Mouse (Mus musculus): Measurements from ENCODE around the gene Neurl1b.

Neurl1b gene

GRCm38 (mm10) chr17:26396765-26397164 is 17.9 kb upstream of the Neurl1b start:
- DNase-seq (ENCODE audit: low spot score in 2 of 2): no peak

GRCm38 (mm10) chr17:26397339-26397738 is 17.3 kb upstream of the Neurl1b start:
- DNase-seq (ENCODE audit: low spot score in 2 of 2): peak; percentile 68 to 71

GRCm38 (mm10) chr17:26405340-26406100 is 9.1 kb upstream of the Neurl1b start:
- no peak for DNase-seq (ENCODE audit: low spot score in 2 of 2)

- no peak for DNase-seq (ENCODE audit: low spot score in 2 of 2)
These were observed 1.7 kb upstream of the Neurl1b start for GRCm38 (mm10) chr17:26412967-26413366.

GRCm38 (mm10) chr17:26414184-26414522 is 476 bp upstream of the Neurl1b start:
- no peak for DNase-seq (ENCODE audit: low spot score in 2 of 2)

- DNase-seq (ENCODE audit: low spot score in 2 of 2): no peak
These were observed 781 bp downstream of the Neurl1b start for GRCm38 (mm10) chr17:26415355-26415865.

- DNase-seq (ENCODE audit: low spot score in 2 of 2): no peak
These were observed 1.5 kb downstream of the Neurl1b start for GRCm38 (mm10) chr17:26416141-26416540.

- DNase-seq (ENCODE audit: low spot score in 2 of 2): no peak
These were observed 3.3 kb downstream of the Neurl1b start for GRCm38 (mm10) chr17:26417770-26418421.

GRCm38 (mm10) chr17:26420491-26421247 is 6.0 kb downstream of the Neurl1b start:
- no peak for DNase-seq (ENCODE audit: low spot score in 2 of 2)

- no peak for DNase-seq (ENCODE audit: low spot score in 2 of 2)
These were observed 6.9 kb downstream of the Neurl1b start for GRCm38 (mm10) chr17:26421561-26421960.

GRCm38 (mm10) chr17:26422390-26422789 is 7.8 kb downstream of the Neurl1b start:
- DNase-seq (ENCODE audit: low spot score in 2 of 2): no peak

- peak in 1 of 2 experiments; percentile 40 for DNase-seq (ENCODE audit: low spot score in 2 of 2)
These were observed 9.5 kb downstream of the Neurl1b start for GRCm38 (mm10) chr17:26423967-26424641.

- peak; percentile 89 to 90 for DNase-seq (ENCODE audit: low spot score in 2 of 2)
These were observed 10.5 kb downstream of the Neurl1b start for GRCm38 (mm10) chr17:26424973-26425735.

GRCm38 (mm10) chr17:26433295-26433694 is 18.7 kb downstream of the Neurl1b start:
- DNase-seq (ENCODE audit: low spot score in 2 of 2): no peak

GRCm38 (mm10) chr17:26437089-26437815 is 22.6 kb downstream of the Neurl1b start:
- DNase-seq (ENCODE audit: low spot score in 2 of 2): no peak

GRCm38 (mm10) chr17:26439001-26439400 is 24.4 kb downstream of the Neurl1b start:
- DNase-seq (ENCODE audit: low spot score in 2 of 2): no peak

- no peak for DNase-seq (ENCODE audit: low spot score in 2 of 2)
These were observed 26.4 kb downstream of the Neurl1b start for GRCm38 (mm10) chr17:26441024-26441423.

GRCm38 (mm10) chr17:26442197-26442596 is 27.6 kb downstream of the Neurl1b start:
- no peak for DNase-seq (ENCODE audit: low spot score in 2 of 2)

- DNase-seq (ENCODE audit: low spot score in 2 of 2): no peak
These were observed 29.2 kb downstream of the Neurl1b start for GRCm38 (mm10) chr17:26443865-26444264.

GRCm38 (mm10) chr17:26449472-26449871 is 34.8 kb downstream of the Neurl1b start:
- DNase-seq (ENCODE audit: low spot score in 2 of 2): no peak
